Mouse (Mus musculus) forebrain, embryonic 15.5 days (tissue): ENCODE measurements at regions not wholly inside any gene's neighbourhood (a gene's known extent, or its start where the extent isn't known, plus 50 kb on each side); places are given as distances from the start of the nearest gene placed in this dataset.

Source experiments
- ATAC-seq: fragments of 200-750 bp; cut with Nextera tagmentation; replicated peaks from 2 replicates; pipeline ENCODE4 v1.8.0; 2017; ENCODE audit warnings: mild to moderate bottlenecking, moderate TSS enrichment, moderate library complexity
- H3K27ac ChIP-seq: fragments of 300-500 bp; sonication (generic); replicated peaks from 2 replicates; pipeline ENCODE4 v1.5.1; 2015; ENCODE audit warnings: mild to moderate bottlenecking, inconsistent platforms
- H3K27me3 ChIP-seq: fragments of 300-500 bp; sonication (generic); 2 replicates; pipeline ENCODE4 v1.6.1; 2015; ENCODE audit warnings: inconsistent platforms
- H3K36me3 ChIP-seq: fragments of 300-500 bp; sonication (generic); 2 replicates; pipeline ENCODE4 v1.6.1; 2015; ENCODE audit warnings: mild to moderate bottlenecking, inconsistent platforms
- H3K4me1 ChIP-seq: fragments of 300-500 bp; sonication (generic); 2 replicates; pipeline ENCODE4 v1.6.1; 2015; ENCODE audit warnings: inconsistent platforms
- H3K4me2 ChIP-seq: fragments of 300-500 bp; sonication (generic); replicated peaks from 2 replicates; pipeline ENCODE4 v1.6.1; 2015; ENCODE audit warnings: mild to moderate bottlenecking, inconsistent platforms
- H3K4me3 ChIP-seq: fragments of 300-500 bp; sonication (generic); 2 replicates; pipeline ENCODE4 v1.5.1; 2015; ENCODE audit warnings: mild to moderate bottlenecking, inconsistent platforms
- H3K9ac ChIP-seq: fragments of 300-500 bp; sonication (generic); replicated peaks from 2 replicates; pipeline ENCODE4 v1.6.1; 2015; ENCODE audit warnings: mild to moderate bottlenecking, inconsistent platforms
- H3K9me3 ChIP-seq: fragments of 300-500 bp; sonication (generic); 2 replicates; pipeline ENCODE4 v1.6.1; 2016; ENCODE audit warnings: inconsistent platforms
- WGBS: fragments of 180-500 bp; shearing (Covaris S2); methylation state at CpG from one replicate; pipeline ENCODE4 v1.1.7; 2015; ENCODE audit warnings: mixed read lengths; 5-methylcytosine and 5-hydroxymethylcytosine counted together

DNA sequence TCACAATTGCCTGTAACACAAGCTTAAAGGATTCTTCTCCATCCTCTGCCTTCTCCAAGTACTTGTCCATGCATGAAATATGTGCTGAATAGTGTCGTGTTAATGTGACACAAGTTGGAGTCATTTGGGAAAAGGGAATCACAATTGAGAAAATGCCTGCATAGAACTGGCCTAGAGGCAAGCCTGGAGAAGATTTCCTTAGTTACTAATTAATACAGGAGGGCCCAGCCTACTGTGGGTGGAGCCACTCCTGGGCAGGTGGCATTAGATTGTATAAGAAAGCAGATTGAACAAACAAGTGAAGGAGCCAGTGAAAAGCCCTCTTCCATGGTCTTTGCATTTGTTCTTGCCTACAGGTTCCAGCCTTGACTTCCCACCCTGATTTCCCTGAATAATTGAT is 2239.1 kb downstream of the Poteg start:
- no peak overlapping the region for H3K9ac ChIP-seq
- H3K27me3 ChIP-seq: no peaks in the 10 kb centered on the region
- H3K9me3 ChIP-seq: no peaks in the 10 kb centered on the region
- H3K36me3 ChIP-seq: no peaks in the 10 kb centered on the region
- 30% methylated on average over 1 of the region's 1 CpGs for WGBS
- no peak overlapping the region for H3K4me3 ChIP-seq
- no peak overlapping the region for H3K27ac ChIP-seq
- no peaks in the 10 kb centered on the region for H3K4me1 ChIP-seq
- no peak for ATAC-seq
- H3K4me2 ChIP-seq: no peak overlapping the region

DNA sequence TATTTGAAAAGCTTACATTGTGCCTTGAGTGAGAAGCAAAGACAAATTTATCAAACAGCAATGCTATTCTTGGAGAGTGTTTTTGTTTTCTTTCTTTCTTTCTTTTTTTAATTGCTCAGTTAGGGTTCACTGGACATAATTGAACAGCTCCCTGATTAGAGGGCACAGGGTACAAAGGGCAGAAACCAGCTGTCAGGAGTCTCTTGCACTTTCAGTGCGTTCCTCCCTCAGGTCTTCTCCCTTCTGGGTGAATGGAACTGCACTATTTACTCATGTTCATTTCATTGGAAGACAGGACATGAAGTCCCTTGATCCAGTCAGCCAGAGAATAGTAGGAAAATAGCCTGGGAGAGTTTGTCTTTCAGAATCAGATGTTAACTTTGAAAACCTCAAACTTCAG is 2248.2 kb downstream of the Poteg start:
- no peak for ATAC-seq
- Histone ChIP-seq H3K4me3 (no peak overlapping the region), H3K27ac (no peak overlapping the region), H3K36me3 (no peaks in the 10 kb centered on the region), H3K9me3 (no peaks in the 10 kb centered on the region), H3K4me1 (no peaks in the 10 kb centered on the region), H3K9ac (no peak overlapping the region), H3K27me3 (no peaks in the 10 kb centered on the region), H3K4me2 (no peak overlapping the region)
- WGBS: 0% methylated on average over 1 of the region's 1 CpGs
